Mouse (Mus musculus): ENCODE results near the gene Snx13. TPM values are rescaled to one million over a fixed set of nuclear protein-coding genes. Genes with fewer than 3 reads are reported as not detected.

Gene Snx13
- polyA plus RNA-seq, 1 experiment from 2014 or later, result 17.5 TPM

DNA sequence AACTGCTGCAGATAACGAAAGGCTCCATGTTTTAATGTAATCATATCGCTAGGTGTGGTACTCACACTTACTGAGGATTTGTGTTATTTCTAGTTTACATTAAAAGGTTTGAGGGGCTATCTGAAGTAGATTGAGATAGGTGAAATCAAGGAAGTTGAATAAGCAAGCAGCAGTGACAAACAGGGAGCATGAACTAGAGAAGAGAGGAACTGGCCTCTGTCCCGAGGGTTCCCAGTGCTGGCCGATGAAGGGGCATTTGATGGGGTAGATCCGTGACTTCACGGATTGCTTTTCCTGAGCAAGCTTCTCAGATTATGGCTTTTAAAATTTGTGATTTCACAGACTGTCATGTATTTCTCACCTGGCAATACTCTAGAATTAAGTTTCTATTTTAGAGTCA lies 7.4 kb downstream of the Snx13 start:
- no peak overlapping the region for H3K4me3 ChIP-seq
- no peaks in the 10 kb centered on the region for H3K27me3 ChIP-seq (ENCODE audit: low read depth, poor library complexity, severe bottlenecking)
- WGBS, result 85% methylated on average over 6 of the region's 6 CpGs
- no peaks in the 10 kb centered on the region; the same call in 1 of the 2 replicates for H3K4me1 ChIP-seq
- DNase-seq (ENCODE audit: low spot score), result no peak
- H3K9me3 ChIP-seq (replicated peaks), result no peaks in the 10 kb centered on the region
- H3K36me3 ChIP-seq, result peaks cover 5% of the 10 kb centered on the region
- no peak overlapping the region for H3K27ac ChIP-seq

DNA sequence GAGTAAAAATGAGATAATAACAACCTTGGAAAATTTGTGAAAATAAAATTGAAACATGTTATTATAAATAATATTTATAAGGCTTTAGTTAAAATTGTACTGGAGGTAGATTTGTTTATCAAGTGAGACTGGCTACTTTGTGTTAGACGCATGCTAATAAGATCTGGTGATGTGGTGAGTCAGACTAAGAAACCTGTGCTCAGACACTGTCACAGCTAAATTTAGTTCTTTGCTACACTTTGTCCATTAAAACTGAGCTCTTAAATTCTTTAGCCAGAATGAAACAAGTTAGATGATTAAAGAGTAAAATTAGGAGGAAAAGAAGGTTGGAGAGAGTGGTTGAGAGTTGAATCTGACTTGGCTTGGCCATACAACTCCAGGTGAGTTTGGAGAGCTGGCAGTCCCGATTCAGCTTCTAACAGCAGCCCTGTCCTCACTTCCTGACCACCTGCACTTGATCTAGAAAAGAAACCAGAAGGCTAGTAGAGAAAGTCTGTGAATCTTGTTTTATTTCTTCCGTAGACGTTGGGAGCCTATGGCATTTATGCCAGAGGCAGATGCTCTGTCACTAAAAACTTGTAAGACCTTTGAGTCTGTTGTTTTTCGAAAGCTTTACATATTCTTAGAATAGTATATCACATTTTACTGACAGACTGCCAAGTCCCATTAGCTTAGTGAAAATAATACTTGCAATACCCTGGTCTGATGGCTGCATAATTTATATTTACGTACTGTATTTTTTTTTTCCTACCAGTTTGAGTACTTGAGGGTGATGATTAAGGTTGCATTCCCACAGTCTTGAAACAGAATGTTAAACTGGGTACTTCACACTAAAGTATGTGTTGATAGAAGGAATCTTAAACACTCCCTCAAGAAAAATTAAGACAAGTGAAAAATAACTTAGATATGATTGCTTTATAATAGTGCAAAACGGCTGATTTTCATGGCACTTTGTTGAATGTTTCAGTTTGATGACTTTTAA lies 8.4 kb downstream of the Snx13 start:
- H3K36me3 ChIP-seq, result peaks cover 5% of the 10 kb centered on the region
- H3K27ac ChIP-seq, result no peak overlapping the region
- H3K9me3 ChIP-seq (replicated peaks), result no peaks in the 10 kb centered on the region
- 86% methylated on average over 7 of the region's 7 CpGs for WGBS
- H3K4me1 ChIP-seq, result no peaks in the 10 kb centered on the region; the same call in 1 of the 2 replicates
- no peaks in the 10 kb centered on the region for H3K27me3 ChIP-seq (ENCODE audit: low read depth, poor library complexity, severe bottlenecking)
- no peak overlapping the region for H3K4me3 ChIP-seq
- DNase-seq (ENCODE audit: low spot score), result no peak

DNA sequence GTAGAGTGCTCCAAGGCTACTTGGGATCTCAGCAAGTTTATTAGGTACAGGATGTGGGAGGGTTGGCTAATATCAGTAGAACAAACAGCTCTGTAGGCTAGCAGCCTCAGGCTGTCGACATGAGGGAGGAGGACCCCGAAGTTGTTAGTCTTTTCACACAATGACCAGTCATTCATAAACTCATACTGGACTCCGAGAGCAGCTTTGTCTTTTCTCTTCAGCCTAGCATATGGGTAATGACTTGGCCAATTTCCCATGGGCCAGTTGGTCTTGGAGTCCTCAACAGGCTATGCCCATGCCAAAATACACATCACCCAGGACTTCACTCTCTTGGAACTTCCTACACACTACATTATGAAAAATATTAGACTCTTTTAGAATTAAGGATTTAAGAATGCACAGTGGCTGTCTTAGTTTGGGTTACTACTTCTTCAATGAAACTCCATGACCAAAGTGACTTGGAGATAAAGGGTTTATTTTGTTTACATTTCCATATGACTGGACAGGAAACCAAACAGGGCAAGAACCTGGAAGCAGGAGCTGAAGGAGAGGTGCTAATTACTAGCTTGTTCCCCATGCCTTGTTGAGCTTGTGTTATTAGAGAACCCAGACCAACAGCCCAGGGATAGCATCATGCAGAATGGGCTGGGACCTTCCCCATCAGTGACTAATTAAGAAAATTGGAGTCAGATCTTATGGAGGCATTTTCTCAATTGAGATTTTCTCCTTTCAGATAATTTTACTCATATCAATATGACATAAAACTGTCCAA lies 16.9 kb downstream of the Snx13 start:
- Histone ChIP-seq H3K36me3 (no peaks in the 10 kb centered on the region), H3K9me3 (replicated peaks) (no peaks in the 10 kb centered on the region), H3K4me3 (no peak overlapping the region), H3K4me1 (no peaks in the 10 kb centered on the region), H3K27me3 (ENCODE audit: low read depth, poor library complexity, severe bottlenecking) (no peaks in the 10 kb centered on the region), H3K27ac (no peak overlapping the region)
- DNase-seq (ENCODE audit: low spot score), result no peak
- WGBS, result 70% methylated on average over 3 of the region's 3 CpGs

DNA sequence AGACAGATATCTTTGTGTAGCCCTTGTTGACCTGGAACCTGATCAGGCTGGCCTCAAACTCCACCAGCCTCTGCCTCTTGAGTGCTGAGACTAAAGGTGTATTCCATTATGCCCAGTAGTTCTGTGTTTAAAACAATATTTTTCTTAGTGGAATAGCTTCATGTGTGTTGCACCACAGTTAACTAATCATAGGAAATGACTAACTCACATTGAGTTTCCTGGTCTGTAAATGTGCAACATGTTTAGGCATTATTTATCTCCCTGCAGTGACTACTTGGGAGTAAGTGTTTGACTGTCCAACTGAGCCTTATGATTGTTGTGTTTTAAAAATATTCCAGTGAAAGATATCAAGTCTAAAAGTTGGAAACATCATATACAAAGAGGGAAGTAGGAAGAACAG lies 20.6 kb downstream of the Snx13 start:
- no peaks in the 10 kb centered on the region for H3K36me3 ChIP-seq
- no peaks in the 10 kb centered on the region for H3K27me3 ChIP-seq (ENCODE audit: low read depth, poor library complexity, severe bottlenecking)
- H3K9me3 ChIP-seq (replicated peaks), result no peaks in the 10 kb centered on the region
- H3K4me3 ChIP-seq, result no peak overlapping the region
- no peak overlapping the region for H3K27ac ChIP-seq
- DNase-seq (ENCODE audit: low spot score), result no peak
- H3K4me1 ChIP-seq, result no peaks in the 10 kb centered on the region

DNA sequence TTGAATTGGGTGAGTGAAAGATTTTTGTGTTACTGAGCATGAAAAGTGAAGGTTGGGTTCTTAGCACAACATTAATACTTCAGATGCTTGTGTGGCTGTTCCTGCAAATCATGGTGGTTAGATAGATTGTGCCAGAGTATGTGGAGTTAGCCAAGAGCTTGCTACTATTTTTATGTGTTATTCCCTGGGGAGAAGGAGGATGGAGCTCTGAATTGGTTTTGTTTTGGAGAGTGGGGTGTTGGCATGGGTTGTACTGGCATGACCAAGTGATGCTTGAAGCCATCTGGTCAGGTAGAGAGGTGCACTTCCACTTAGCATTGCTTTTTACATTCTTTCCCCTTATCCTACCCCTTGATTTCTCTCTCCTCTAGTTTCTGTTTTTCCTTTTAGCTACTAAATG lies 24.4 kb downstream of the Snx13 start:
- no peak for DNase-seq (ENCODE audit: low spot score)
- Histone ChIP-seq H3K36me3 (no peaks in the 10 kb centered on the region), H3K9me3 (replicated peaks) (no peaks in the 10 kb centered on the region), H3K4me3 (no peak overlapping the region), H3K4me1 (no peaks in the 10 kb centered on the region), H3K27me3 (ENCODE audit: low read depth, poor library complexity, severe bottlenecking) (no peaks in the 10 kb centered on the region), H3K27ac (no peak overlapping the region)

DNA sequence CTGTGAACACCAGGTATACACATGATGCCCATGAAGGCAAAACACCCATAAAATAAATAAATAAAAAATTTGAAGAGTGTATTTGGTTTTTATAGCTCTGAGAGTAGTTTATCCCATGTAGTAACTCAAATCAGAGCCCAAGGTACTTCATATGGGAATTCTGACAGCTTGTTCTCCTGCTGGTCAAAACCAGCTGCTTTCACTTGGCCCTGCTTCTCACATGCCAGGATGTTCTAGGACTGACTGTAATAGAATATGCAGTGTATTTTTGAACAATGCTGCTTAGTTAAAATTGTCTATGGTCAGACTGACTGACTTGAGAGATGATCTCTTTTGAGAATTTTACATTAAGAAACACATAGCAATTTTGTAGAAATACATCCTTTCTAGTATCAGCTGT lies 25.2 kb downstream of the Snx13 start:
- Histone ChIP-seq H3K27me3 (ENCODE audit: low read depth, poor library complexity, severe bottlenecking) (no peaks in the 10 kb centered on the region), H3K36me3 (no peaks in the 10 kb centered on the region), H3K27ac (no peak overlapping the region), H3K4me1 (no peaks in the 10 kb centered on the region), H3K9me3 (replicated peaks) (no peaks in the 10 kb centered on the region), H3K4me3 (no peak overlapping the region)
- DNase-seq (ENCODE audit: low spot score), result no peak

DNA sequence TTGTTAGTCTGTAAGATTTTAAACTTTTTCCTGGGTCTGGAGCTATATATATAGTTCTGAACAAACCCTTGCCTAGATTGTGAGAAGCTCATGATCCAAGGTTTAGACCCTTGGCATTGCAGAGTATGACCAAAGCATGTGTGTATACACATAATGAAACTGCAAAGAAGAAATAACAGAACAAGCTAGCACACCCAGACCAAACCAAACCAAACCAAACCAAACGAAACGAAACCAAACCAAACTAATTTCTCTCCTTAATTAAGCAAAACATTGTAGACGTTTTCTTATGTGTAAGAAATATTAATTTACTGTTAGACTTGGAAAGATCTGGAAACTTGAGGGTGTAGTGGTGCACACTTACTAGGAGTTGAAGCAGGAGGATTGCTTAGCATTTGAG lies 29.0 kb downstream of the Snx13 start:
- 83% methylated on average over 3 of the region's 3 CpGs for WGBS
- no peak overlapping the region for H3K27ac ChIP-seq
- H3K4me1 ChIP-seq, result no peaks in the 10 kb centered on the region
- DNase-seq (ENCODE audit: low spot score), result no peak
- no peak overlapping the region for H3K4me3 ChIP-seq
- no peaks in the 10 kb centered on the region for H3K36me3 ChIP-seq
- H3K27me3 ChIP-seq (ENCODE audit: low read depth, poor library complexity, severe bottlenecking), result no peaks in the 10 kb centered on the region
- no peaks in the 10 kb centered on the region for H3K9me3 ChIP-seq (replicated peaks)

DNA sequence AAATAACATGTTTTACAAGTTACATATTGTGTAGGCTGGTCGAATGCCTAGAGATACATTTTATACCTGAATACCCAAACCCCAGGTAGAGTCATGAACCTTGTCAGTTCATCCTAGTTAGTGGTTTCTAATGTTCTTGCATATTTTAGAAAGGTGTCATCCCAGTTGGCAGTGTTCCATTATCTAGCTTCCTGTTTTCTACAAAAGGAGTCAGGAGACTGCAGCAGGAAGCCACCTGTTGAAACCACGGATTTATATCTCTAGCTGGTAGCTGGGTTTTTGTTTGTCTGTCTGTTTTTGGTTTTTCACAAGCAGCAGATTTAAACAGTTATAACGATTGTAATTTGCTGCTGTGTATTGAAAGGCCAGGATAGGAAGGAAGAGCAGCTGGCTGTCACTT lies 76.6 kb downstream of the Snx13 start:
- Histone ChIP-seq H3K27ac (no peak overlapping the region), H3K4me1 (no peaks in the 10 kb centered on the region), H3K9me3 (replicated peaks) (no peaks in the 10 kb centered on the region), H3K4me3 (no peak overlapping the region), H3K36me3 (peaks cover 16% of the 10 kb centered on the region), H3K27me3 (ENCODE audit: low read depth, poor library complexity, severe bottlenecking) (no peaks in the 10 kb centered on the region)
- DNase-seq (ENCODE audit: low spot score), result no peak
- 91% methylated on average over 3 of the region's 3 CpGs for WGBS

DNA sequence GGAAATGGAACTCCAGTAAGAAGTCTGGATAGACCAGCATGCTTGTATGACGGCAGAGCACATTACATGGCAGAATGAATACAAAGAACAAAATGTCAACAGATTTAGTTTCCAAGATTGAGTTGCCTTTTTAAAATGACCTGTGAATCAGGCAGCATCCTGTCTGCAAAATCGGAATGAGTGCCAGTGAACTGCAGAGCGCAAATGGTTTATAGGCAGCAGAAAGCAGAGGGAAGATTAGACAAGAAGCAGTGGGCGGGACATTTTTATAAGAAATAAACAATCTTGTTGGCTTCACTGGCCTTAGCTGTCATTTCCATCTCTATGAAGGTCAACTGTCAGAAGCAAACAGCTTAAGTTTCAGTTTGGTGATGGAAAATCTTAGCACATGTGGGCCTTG lies 106.2 kb downstream of the Snx13 start:
- Histone ChIP-seq H3K4me1 (peaks cover 6% of the 10 kb centered on the region), H3K36me3 (no peaks in the 10 kb centered on the region), H3K27ac (no peak overlapping the region), H3K9me3 (replicated peaks) (no peaks in the 10 kb centered on the region), H3K4me3 (no peak overlapping the region), H3K27me3 (ENCODE audit: low read depth, poor library complexity, severe bottlenecking) (no peaks in the 10 kb centered on the region)
- no peak for DNase-seq (ENCODE audit: low spot score)
- WGBS, result 93% methylated on average over 4 of the region's 4 CpGs

DNA sequence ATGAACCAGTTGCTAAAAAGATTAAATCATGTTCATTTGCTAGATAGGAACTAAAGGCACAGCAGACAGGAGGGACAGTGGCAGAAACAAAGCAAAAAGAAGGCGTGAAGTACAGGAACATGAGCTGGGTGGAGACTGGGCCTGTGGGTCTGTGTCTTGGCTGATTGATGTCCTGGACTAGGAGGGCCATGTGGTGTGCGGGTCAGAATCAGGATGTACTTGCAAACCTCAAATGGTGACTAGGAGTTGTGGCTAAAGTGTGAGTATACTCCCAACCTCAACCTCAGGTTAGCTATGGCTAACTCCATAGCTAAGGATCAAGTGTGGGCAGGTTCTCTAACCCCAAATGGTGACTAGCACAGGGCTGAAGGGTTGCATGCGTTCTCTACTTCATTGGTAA lies 107.2 kb downstream of the Snx13 start:
- no peak for DNase-seq (ENCODE audit: low spot score)
- Histone ChIP-seq H3K9me3 (replicated peaks) (no peaks in the 10 kb centered on the region), H3K27ac (no peak overlapping the region), H3K36me3 (no peaks in the 10 kb centered on the region), H3K4me1 (peaks cover 4% of the 10 kb centered on the region), H3K4me3 (no peak overlapping the region), H3K27me3 (ENCODE audit: low read depth, poor library complexity, severe bottlenecking) (no peaks in the 10 kb centered on the region)
- WGBS, result 61% methylated on average over 3 of the region's 3 CpGs

DNA sequence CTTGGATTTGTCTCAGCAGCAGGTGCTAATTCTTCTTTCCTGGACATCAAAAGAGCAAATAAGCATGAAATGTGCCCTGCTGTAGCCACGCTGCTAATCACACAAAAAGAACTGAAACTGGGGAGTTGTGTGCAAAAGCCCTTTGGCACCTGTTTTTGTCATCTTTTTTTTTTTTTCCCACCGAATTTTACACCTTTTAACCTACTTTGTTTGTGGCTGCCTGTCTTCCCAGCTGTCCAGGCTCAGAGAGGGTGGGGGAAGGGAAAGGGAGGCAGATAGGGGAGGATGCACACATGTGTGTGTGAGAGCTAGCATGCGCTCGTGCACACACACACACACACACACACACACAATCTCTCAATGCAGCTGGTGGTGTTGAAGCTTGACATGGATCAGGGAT lies 110.3 kb downstream of the Snx13 start:
- DNase-seq (ENCODE audit: low spot score), result no peak
- no peaks in the 10 kb centered on the region for H3K9me3 ChIP-seq (replicated peaks)
- H3K36me3 ChIP-seq, result no peaks in the 10 kb centered on the region
- 81% methylated on average over 4 of the region's 4 CpGs for WGBS
- H3K4me1 ChIP-seq, result no peaks in the 10 kb centered on the region
- H3K27ac ChIP-seq, result no peak overlapping the region
- no peak overlapping the region for H3K4me3 ChIP-seq
- no peaks in the 10 kb centered on the region for H3K27me3 ChIP-seq (ENCODE audit: low read depth, poor library complexity, severe bottlenecking)

DNA sequence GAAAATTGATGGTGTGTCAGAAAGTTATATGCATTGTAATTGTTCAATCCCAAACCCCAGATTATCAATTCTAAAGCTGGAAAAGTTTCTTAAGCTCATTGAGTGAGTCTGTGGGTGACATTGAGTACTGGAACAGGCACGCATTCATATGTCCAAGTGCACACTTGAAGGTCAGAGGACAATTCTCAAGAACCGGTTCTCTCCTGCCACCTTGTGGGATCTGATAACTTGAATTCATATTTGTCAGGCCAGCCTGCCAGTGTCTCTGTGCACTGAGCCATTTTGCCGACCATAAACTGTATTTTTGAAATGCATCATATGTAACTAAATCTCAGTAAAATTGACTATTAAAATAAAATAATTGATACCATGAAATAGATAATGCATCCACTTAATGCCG lies 114.7 kb downstream of the Snx13 start:
- Histone ChIP-seq H3K4me3 (no peak overlapping the region), H3K4me1 (no peaks in the 10 kb centered on the region), H3K27me3 (ENCODE audit: low read depth, poor library complexity, severe bottlenecking) (no peaks in the 10 kb centered on the region), H3K36me3 (no peaks in the 10 kb centered on the region), H3K27ac (no peak overlapping the region), H3K9me3 (replicated peaks) (no peaks in the 10 kb centered on the region)
- 84% methylated on average over 4 of the region's 4 CpGs for WGBS
- no peak for DNase-seq (ENCODE audit: low spot score)

DNA sequence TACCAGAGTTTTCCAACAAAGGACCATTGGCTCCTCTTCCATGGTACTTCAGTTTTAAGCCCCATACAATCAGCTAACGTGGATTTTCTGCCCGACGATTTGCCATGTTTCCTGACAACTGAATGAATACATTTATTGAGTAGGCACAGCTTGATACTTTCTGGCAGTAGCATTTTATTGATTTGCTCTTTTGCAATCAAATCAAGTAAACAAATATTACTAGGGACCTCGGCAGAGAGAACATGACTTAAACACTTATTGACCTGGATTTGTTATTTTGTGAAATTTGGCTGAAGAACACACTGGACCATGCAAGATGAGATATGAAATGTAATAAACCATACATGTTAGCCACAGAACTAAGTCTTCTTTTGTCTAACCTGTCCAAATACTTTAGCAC lies 123.3 kb downstream of the Snx13 start:
- peaks cover 12% of the 10 kb centered on the region for H3K4me1 ChIP-seq
- WGBS, result 89% methylated on average over 4 of the region's 4 CpGs
- no peaks in the 10 kb centered on the region for H3K27me3 ChIP-seq (ENCODE audit: low read depth, poor library complexity, severe bottlenecking)
- no peaks in the 10 kb centered on the region for H3K36me3 ChIP-seq
- no peaks in the 10 kb centered on the region for H3K9me3 ChIP-seq (replicated peaks)
- H3K4me3 ChIP-seq, result no peak overlapping the region
- no peak for DNase-seq (ENCODE audit: low spot score)
- no peak overlapping the region for H3K27ac ChIP-seq

Measured in limb, embryonic 10.5 days (tissue).